Mouse (Mus musculus) liver, embryonic 14.5 days (tissue): Measurements from ENCODE around the gene A630001G21Rik.

ENCODE experiments used
- CTCF ChIP-seq: IDR thresholded peaks from 2 replicates; pipeline ENCODE4 v1.5.1; 2016; ENCODE audit warnings: antibody characterized with exemption, low read depth, control low read depth
- EP300 ChIP-seq: IDR thresholded peaks from 2 replicates; pipeline ENCODE4 v1.6.1; 2016; ENCODE audit warnings: antibody characterized with exemption, low read depth

- TF ChIP-seq CTCF (no peak), EP300 (no peak)
Observed at GRCm38 (mm10) chr1:85716447-85717027, 61.9 kb downstream of the A630001G21Rik start.
